Mouse (Mus musculus) neutrophil, adult 5-6 weeks (primary cell): Measurements from ENCODE around the gene Baiap3. TPM values are rescaled to one million over a fixed set of nuclear protein-coding genes. Genes with fewer than 3 reads are reported as not detected.

ENCODE experiments used
- ATAC-seq: fragments of 151-379, 151-347 bp; 2 replicates; pipeline ENCODE4 v1.8.0; 2017; ENCODE audit warnings: mild to moderate bottlenecking, moderate TSS enrichment; ENCODE audit not compliant: insufficient number of reproducible peaks, poor library complexity, low FRiP score, severe bottlenecking; ENCODE audit errors: extremely low read depth
- total RNA-seq: library from RNA; stranded (forward); fragments of 200-1000 nt; gene quantifications from 2 replicates; pipeline ENCODE4 v1.2.3, GENCODE M21; 2017

The Baiap3 gene
- total RNA-seq, 1 experiment from 2014 or later, result 7.8 TPM

DNA sequence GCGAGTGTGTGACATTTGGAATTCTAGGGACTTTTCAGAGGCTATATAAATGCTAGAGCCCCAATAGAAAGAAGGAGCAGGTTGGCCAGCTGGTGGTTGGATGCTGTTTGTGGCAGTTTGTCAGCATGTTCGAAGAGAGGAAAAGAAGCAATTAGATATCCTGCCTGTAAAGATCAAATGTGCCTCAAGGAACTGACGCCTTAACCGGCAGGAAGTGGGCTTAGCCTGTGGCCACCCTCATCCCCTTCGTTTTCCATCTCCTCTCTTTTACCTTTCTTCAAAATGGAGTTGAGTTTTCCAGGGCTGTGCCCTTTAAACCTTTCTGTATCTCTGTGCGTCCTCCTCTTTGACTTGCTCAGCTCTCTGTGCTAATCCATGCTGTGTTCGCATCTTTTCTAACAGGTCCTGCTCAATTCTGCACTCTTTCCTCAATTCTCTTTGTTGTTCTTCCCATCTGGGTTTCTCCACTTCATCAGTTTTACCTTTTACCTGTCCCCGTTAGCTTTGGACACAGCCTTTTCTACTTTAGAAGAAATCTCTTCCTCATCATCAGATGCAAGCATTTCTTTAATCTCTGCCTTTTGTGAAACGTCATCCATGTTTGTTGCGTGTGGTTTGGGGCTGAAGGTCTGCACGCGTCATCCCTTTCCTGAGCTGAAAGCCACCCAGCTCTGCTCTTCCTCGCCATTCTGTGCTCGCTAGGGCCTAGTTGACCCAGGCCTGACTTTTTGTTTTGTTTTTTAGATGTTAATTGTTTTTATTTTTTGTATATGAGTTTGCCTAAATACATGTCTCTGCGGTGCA, 36.5 kb downstream of the Baiap3 start:
- ATAC-seq, result no peak

DNA sequence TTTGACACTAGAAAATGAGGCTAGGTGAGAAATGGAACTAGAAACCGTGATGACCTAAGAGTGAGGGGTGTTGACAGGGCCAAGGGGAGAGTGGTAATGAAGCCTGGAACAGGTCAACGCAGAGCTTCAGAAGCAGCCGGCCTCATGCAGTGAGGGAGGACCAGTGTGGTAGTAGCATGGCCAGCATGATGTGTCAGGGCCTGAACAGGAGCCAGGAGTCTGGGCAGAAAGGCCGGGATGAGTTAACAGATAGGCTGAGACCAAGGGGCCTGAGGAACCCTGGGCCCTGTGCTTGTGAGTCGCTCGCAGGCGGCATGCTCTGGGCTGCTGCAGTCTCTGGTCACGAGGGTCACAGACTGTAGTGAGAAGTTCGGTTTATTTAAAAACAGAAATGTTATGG, 37.2 kb downstream of the Baiap3 start:
- ATAC-seq, result no peak

DNA sequence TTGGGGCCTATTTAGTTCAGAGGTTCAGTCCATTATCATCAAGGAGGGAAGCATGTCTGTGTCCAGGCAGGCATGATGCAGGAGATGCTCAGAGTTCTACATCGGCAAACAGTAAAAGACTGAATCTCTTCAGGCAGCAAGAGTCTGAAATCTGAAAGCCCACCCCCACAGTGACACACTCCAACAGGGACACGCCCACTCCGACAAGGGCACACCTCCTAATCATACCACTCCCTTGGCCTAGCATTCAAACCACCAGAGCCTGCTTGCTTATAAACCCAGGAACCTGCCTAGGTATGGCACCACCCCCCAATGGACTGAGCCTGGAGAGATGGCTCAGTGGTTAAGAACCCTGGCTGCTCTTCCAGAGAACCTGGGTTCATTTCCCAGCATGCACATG, 40.7 kb downstream of the Baiap3 start:
- ATAC-seq, result no peak

DNA sequence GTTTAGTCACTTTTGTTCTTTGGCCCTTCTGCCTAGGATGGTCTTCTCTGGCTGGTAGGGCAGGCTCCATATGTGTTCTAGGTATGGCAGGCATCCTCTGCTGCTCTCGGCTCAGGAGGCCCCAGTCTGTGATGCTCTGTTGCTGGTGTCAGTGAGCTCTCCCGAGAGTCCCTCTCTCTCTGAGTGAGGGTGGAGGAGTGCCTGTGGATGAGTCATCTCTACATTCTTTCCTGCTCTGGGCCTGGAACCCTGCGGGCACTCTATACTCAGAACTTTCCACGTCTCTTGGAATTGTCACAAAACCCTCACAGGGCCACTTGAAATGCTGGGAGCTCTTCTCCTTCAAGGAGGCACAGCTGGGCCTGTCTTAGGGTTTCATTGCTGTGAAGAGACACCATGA, 44.5 kb downstream of the Baiap3 start:
- no peak for ATAC-seq

DNA sequence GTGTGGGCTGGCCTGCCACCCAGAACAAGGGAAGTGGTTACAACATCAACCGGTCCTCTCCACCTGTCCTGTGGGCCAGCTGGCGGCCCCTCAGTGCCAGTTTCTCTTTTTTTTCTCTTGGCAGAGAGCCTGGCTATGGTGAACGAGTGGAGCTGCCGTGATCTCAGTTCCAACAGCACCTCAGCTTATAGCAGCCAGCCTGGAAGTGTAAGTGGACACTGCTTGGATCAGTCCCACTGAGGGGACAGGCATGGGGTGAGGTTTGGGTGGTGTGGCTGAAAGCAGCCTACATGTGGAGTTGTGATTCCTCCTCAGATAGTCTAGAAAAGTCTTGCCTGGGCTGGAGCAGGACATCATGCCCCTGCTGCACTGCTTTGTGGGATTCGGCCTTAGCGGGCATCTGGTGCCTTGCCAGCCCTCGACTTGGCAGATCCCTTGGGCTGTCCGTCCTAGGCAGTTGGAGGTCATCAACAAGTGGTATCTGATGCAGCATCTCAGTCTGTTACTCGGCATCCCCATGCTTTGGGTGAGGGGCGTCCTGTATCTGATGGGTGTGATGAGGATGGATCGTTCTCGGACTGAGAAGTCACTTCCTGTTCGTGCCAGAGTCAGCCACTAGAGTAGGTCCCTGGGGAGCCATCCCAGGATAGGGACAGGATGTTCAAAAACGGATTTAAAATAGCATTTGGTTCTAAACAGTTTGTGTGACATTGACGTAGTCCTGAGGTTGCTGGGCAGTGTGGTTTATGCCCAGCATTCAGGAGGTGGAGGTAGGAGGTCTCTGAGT, 45.3 kb downstream of the Baiap3 start:
- no peak for ATAC-seq

DNA sequence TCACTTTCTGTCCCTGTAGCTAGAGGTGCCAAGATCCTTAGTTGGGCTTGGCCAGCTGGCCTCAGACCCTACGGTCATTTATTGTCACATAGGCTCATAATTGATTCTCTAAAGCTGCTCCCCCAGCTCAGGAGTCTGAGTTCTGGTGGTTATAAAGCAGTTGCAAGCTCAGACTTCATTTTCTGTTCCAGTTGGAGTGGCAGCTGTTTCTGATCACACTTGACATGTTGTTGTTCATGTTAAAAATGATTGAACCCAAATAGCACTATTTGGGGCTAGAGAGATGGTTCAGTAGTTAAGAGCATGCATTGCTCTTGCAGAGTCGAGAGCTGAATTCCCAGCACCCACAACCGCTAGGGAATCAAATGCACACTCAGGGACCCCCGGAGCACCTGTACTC, 46.2 kb downstream of the Baiap3 start:
- ATAC-seq, result no peak

DNA sequence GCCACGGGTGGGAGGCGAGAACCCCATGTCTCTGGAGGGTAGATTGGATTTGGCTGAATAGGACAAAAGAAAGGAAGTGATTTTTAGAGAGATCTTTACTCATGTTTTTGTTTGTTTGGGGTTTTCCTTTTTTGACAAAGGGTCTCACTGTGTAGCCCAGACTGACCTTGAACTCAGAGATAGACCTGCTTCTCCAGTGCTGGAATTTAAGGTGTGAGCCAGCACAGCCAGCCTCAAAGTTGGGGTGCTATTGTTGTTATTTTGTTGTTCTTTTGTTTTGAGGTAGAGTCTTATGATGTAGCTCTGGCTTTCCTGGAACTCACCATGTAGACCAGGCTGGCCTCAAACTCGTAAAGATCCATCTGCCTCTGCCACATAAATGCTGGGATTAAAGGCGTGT, 53.8 kb downstream of the Baiap3 start:
- no peak for ATAC-seq

Other genes starting within 250 kb of the Baiap3 start
- 18.3 and 20.7 TPM in 2 replicates for gene Cramp1l, start 240.6 kb downstream of the Baiap3 start, total RNA-seq
- gene Ift140, start 240.3 kb downstream of the Baiap3 start, total RNA-seq, result 40.9 and 48.3 TPM in 2 replicates
- not detected in 2 replicates for gene Tmem204, start 172.8 kb downstream of the Baiap3 start, total RNA-seq
- 17.4 and 19.6 TPM in 2 replicates for gene Telo2, start 140.4 kb downstream of the Baiap3 start, total RNA-seq
- gene Ptx4, start 135.6 kb downstream of the Baiap3 start, total RNA-seq, result not detected in 2 replicates
- 21.5 and 25.0 TPM in 2 replicates for gene Clcn7, start 123.0 kb downstream of the Baiap3 start, total RNA-seq
- gene Ccdc154, start 93.9 kb downstream of the Baiap3 start, total RNA-seq, result 0.12 TPM in 1 of 2 replicates, not detected in the other
- gene Gm38655, start 80.9 kb downstream of the Baiap3 start, total RNA-seq, result not detected in 2 replicates
- gene BC003965, start 71.8 kb downstream of the Baiap3 start, total RNA-seq, result 6.8 TPM in 2 replicates
- 20.4 and 23.8 TPM in 2 replicates for gene Unkl, start 68.0 kb downstream of the Baiap3 start, total RNA-seq
- gene Gnptg, start 16.2 kb downstream of the Baiap3 start, total RNA-seq, result 14.4 and 19.4 TPM in 2 replicates
- gene Tsr3, start 16.2 kb downstream of the Baiap3 start, total RNA-seq, result 19.8 and 20.5 TPM in 2 replicates
- gene Ube2i, start 18.3 kb upstream of the Baiap3 start, total RNA-seq, result 303 and 329 TPM in 2 replicates
- 0.58 TPM in 1 of 2 replicates, not detected in the other for gene Prss34, start 42.0 kb upstream of the Baiap3 start, total RNA-seq
- not detected in 2 replicates for gene Prss28, start 52.3 kb upstream of the Baiap3 start, total RNA-seq
- gene Prss29, start 62.3 kb upstream of the Baiap3 start, total RNA-seq, result not detected in 2 replicates
- not detected in 2 replicates for gene Tpsab1, start 89.2 kb upstream of the Baiap3 start, total RNA-seq
- not detected in 2 replicates for gene Tpsb2, start 109.9 kb upstream of the Baiap3 start, total RNA-seq
- not detected in 2 replicates for gene Tpsg1, start 112.9 kb upstream of the Baiap3 start, total RNA-seq
- 1.5 and 4.3 TPM in 2 replicates for gene Cacna1h, start 177.4 kb upstream of the Baiap3 start, total RNA-seq
- not detected in 2 replicates for gene Tekt4, start 198.3 kb upstream of the Baiap3 start, total RNA-seq
- not detected in 2 replicates for gene Sstr5, start 240.9 kb upstream of the Baiap3 start, total RNA-seq